Mouse (Mus musculus) erythroblast, embryonic 14.5 days (primary cell): ENCODE results near the gene Map3k20.

Experiments
- GATA1 ChIP-seq: IDR thresholded peaks from 2 replicates; pipeline ENCODE4 v1.6.1; 2012; ENCODE audit warnings: low read length, inconsistent platforms, mixed read lengths
- TAL1 ChIP-seq: IDR thresholded peaks from 3 replicates; pipeline ENCODE4 v1.6.1; 2012; ENCODE audit warnings: low read length, inconsistent platforms, mixed read lengths

DNA sequence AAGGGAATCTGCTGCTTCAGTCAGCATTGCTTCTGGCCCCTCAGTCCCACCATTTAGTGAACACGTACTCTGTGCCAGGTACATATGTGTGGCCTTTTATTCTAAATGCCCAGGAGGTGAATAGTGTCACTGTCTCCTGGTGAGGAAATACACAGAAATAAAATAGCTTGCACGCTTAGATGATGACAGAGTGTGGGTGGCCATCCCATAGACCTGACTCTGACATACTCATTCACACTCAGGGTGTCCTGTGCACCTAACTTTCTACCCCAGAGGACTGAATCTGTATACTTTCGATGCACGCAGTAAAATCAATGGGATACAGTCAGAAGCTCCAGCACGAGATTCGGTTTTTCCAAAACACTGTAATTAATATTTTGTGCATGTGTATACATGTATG lies 18.0 kb upstream of the Map3k20 start:
- TF ChIP-seq TAL1, result no peak
- TF ChIP-seq GATA1, result no peak
